Mouse (Mus musculus) gastrocnemius, adult 8-10 months (tissue): ENCODE measurements at regions not wholly inside any gene's neighbourhood (a gene's known extent, or its start where the extent isn't known, plus 50 kb on each side); places are given as distances from the start of the nearest gene placed in this dataset.

Source experiments
- DNase-seq, 2 experiments: peaks; one replicate each; pipeline ENCODE4 v3.0.0; 2022; ENCODE audit warnings: low spot score in 2 of 2

GRCm38 (mm10) chr2:173930606-173931177, 145.4 kb upstream of the Stx16 start:
- no peak for DNase-seq

DNA sequence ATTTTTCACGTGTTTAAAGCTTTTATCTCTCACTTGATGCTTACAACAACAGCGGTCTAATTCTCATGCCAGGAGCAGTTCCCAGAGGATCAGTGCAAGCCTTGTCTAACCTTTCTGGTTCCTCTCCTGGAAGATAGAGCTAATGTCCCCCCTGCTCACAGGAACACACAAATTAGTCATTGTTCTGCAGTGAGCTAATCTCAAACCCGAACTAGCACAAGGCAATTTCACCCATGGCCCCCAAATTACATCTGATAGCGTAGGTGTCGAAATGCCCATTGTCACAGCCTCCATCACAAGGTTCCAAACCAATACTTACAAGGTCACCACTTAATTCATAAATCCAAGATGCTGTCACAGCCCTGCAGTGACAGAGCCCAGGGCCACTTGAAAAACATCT, 140.4 kb upstream of the Stx16 start:
- no peak for DNase-seq

DNA sequence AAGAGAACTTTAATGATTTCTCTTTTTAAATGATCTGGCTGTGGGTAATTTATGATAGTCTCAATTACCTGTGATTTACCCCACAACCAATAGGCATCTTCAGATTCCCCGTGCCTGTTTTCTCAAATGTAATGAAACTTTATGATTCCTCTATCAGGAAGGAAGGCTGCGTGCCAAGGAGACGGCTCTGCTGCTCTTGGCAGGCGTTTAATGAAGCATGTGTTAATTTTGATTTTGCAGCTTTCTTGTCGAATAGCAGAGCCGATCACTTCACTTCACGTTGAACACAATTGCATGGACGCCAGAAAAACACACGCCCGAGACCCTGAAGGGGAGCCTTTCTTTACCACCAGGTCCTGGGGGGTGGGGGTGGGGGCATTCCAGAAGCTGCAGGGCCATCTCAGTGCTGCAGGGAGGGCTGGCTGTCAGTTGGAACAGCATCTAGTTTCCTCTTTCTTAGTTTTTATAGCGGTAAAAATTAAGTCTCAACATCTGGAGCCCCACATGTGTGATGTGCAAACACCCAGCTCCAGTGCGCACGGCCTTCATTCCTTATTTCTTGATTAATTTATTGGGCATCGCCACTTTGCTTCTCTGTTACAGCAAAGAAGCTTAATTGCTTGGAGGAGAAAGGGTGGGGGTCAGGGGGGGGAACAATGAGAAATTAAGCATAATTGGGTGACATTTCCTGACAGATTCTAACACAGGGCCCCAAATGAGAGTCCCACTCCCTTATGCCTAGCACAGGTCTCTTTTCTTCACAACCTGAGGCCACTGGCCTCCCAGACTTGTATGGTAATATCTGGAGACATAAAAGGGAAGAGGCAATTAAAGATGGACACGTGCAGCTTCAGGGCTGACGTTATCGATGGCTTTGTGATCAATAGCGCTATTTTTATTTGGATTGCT, 138.3 kb upstream of the Stx16 start:
- no peak for DNase-seq

- DNase-seq = no peak
These were observed 137.7 kb upstream of the Stx16 start for GRCm38 (mm10) chr2:173938440-173938787.

GRCm38 (mm10) chr2:173945441-173945840, 130.7 kb upstream of the Stx16 start:
- no peak for DNase-seq

DNA sequence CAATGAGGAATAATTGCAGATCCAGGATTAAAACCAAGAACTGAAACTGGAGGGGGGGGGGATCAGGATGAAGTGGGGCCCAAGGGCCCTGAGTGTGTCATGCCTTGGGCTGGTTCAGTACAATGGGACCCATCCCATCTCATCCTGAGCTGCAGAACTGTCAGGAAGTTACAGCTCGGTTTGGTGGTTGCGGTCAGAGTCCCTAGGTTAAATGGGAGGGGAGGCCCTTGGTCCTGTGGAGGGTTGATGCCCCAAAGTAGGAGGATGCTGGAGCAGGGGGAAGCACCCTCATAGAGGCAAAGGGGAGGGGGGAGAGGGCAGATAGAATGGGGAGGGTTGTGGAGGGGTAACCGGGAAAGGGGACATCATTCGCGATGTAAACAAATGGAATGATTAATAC, 127.5 kb upstream of the Stx16 start:
- DNase-seq = no peak

DNA sequence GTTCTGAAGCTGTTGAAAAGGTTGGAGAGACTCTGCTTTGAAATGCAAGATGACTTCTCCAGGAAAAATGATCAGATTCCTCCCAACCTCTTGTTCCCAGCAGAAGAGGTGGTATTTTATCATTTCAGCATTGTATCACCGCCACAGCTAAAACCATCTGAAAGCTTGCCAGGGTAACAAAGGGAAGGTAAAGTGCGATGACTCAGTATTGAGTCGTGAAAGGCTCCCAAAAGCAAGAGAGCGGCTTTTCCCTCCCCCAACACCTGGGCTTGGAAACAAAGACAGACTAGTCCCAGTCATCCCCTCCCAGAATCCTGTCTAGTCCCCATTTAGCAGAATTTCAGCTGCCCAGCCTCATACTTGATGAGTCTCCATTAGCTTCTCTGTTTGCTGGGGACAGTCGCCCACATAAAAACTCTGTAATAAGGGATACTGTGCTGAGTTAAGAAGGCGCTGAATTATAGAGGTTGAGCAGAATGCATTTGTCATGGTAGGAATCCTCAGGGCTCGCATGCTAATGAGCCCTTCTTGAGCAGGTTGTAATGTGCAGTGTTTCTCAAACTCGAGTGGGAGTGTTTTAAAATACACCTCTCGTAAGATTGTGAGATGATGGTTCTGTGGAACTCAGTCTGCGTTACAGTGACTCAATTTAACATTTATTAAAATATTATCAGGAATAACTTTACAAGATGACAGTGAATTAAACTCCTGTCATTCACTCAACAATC, 125.8 kb upstream of the Stx16 start:
- no peak for DNase-seq

DNA sequence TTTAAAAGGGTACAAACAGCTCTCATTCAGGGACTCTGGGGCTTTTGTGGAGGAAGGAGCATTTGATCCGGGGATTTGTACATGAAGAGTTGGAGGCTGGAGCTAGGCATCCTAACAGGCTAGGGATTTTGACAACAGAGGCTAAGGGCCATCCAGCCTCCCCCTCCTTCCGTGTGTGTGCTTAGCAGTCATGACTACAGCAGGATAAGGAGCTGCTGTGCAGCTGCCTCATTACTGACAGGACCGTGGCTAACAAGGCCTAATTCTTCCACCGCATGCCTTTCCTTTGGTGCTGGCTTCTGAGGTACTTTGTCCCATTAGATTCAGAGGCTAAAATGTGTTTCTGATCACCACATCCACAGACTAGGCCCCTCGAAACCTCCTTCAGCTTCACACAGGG, 110.0 kb upstream of the Stx16 start:
- no peak for DNase-seq

DNA sequence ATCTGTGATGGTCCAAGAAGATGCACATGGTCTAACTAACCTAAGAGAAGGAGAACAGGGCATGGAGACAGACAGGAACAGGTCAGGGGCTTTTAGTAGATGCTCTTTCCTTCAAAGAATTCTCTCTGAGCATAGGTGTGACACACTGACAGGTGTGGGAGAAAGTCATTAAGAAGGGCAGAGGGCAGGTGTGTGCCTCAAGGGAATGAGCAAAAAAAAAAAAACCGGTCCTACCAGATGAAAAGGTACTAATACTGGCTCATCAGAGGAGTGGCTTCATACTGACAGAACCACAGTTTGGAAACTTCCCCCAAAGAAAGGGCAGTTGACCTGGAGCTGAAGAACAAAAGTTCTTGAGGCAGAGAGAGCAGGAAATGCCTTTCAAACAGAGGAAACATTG, 105.3 kb upstream of the Stx16 start:
- DNase-seq = no peak

GRCm38 (mm10) chr2:173976314-173977053, 99.6 kb upstream of the Stx16 start:
- DNase-seq = no peak

DNA sequence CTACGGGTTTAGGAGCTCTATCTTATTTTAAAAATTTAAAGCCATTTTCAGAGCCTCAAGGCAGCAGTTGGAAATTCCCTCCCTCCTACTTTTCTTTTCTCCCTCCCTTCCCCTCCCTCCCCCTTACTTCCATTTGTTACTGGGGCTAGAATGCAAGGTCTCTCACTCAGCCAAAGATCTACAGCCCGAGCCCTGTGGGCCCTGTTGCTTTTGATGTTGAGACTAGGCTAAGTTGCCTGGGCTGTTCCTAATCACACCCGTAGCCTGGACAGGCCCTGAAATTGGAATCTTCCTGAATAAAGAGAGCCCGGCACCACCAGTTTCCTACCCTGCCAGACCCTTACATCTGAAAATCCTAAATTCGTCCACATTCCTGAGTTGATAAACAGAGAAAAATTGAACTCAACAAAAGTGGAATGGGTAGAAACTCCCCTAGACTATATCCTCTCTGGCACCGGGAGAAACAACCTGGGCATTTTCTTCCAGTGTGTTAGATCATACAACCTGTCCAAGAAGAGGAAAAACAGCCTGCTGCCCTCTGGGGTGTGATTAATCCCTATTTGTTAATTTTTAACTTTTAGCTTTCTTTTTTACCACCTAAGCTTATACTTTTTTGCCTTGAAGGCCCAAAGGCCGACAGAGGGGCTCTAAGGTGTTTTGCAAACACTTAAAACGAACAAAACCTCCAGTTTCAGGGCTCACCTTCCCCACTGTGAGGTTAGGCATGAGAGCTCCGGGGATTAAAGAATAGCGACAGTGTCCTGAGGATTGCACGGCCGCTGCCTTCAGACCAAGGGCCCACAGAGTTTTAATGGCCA, 98.7 kb upstream of the Stx16 start:
- no peak for DNase-seq

GRCm38 (mm10) chr2:173978138-173978765, 97.9 kb upstream of the Stx16 start:
- no peak for DNase-seq

DNA sequence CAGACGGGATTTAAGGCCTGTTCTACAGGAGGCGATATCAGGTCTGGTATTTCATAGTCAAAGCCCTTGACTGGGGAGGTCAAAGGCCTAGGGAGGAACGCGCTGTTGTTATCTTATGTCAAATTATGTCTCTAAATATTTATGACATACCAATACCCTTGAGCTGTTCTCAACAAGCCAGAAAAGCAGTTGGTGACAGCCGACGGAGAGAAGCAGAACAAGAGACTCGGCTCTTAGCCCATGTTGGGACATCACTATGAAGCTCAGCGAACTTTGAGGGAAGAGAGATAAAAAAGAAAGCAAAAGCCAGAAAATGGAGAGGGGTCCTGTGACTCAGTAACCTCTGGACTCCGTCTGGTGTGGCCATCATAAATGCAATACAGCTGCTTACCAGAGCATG, 95.1 kb upstream of the Stx16 start:
- no peak for DNase-seq

GRCm38 (mm10) chr2:173987516-173987915, 88.6 kb upstream of the Stx16 start:
- DNase-seq = no peak

- DNase-seq = no peak
These were observed 88.2 kb upstream of the Stx16 start for GRCm38 (mm10) chr2:173987921-173988320.

GRCm38 (mm10) chr2:173988641-173989336, 87.3 kb upstream of the Stx16 start:
- DNase-seq = no peak

GRCm38 (mm10) chr2:173990664-173991063, 85.4 kb upstream of the Stx16 start:
- no peak for DNase-seq

DNA sequence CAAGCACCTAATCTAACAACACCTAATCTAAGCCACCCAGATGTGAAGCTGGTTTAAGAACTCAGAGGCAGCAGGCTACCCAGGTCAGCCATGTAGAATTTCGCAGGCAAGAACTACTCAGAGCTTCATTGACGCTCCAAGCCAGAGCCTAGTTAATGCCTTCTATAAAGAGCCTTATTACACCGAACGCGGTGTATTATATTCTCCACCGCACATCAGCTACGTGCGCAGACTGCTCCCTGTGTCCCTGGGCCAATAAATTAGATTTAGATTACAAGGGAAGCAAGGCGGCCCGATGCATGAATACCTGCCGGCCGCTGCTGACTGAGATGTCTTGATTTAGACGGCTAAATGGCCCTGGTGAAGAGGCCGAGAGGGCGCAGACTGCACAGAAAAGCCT, 84.7 kb upstream of the Stx16 start:
- DNase-seq = no peak

GRCm38 (mm10) chr2:173992041-173992440, 84.1 kb upstream of the Stx16 start:
- DNase-seq = no peak

DNA sequence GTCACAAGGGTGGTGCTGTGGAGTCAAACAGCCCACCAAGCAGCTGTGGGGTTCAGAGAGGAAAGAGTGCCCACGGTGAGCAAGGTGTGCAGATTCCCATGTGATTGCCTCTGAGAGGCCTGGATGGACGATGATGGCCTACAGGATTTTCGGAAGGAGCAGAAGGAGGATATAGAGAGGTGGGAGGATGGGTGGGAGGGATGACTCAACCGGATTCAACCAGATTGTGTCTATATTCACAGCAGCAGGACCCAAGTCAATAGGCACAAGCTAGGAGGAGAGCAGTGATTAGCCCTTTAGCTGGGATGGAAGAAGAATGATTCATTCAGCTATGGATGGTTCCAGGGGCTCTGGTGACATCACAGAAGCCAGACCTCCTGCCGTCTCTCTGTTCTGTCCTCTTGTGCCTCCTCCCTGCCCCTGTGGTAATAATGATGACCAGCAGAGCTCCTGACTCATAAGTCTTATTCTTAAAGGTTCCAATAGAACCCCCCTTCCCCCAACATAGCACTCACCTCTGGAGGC, 82.6 kb upstream of the Stx16 start:
- DNase-seq = no peak
